Mouse (Mus musculus): ENCODE results near the gene Chst3.

DNA sequence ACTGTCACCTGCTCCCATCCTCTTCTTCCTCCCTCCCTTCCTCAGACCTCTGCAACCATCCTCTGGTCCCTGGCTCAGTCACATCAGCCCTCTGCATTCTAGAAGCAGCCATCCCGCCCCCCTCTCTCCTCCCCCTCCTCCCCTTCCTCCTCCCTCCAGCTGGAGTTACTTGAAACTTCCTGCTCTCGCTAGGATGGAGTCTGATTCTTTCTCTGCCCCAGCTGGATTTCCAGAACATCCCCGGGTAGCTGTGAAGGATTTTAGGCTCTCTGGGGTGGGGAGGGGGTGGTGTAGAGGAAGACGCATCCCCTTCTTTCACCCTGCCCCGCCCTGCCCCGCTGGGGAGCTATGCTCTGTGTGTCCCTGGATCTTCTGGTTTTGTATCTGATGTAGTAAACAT lies 85.6 kb downstream of the Chst3 start:
- TF ChIP-seq CTCF (IDR thresholded peaks at IDR 0.05; ENCODE audit: control insufficient read depth, insufficient read depth, insufficient read length) (no peak), MYOG (IDR thresholded peaks at IDR 0.05; ENCODE audit: control insufficient read depth, extremely low read depth, insufficient read length) (no peak), USF1 (IDR thresholded peaks at IDR 0.05; ENCODE audit: low read depth) (no peak)

Data from C2C12 (cell line).